Mouse (Mus musculus): ENCODE data around the gene Ppp2r5a.

DNA sequence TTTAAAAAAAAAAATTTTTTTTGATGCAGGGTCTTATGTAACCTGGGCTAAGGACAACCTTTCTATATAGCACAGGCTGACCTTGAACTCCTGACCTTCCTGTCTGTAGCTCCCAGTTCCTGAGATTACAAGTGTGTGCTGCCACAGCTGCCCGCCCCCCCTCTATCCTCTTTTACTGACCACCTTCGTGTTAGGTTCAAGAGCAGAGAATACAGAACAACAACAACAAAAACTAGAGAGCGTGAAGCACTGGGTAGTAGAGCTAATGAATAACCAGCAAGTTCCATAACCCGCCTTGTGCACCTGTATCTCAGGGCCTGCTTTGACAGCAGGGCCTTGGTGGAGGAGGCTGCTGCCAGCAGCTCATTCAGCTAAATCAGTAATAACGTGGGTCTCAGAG lies 43.2 kb upstream of the Ppp2r5a start:
- TF ChIP-seq CTCF (IDR thresholded peaks at IDR 0.05; ENCODE audit: control insufficient read depth, insufficient read depth, insufficient replicate concordance, low read depth, low read length) (no peak), POLR2A (IDR thresholded peaks at IDR 0.05; ENCODE audit: control insufficient read depth, low read depth, low read length) (no peak)

Data from testis, adult 2 months (tissue).